In genomic region chr2:146044926-146045890, GRCm38 (mm10) we compare ENCODE assay signal across 8 mouse cellular contexts.
A peak's percentile ranks its signal among the peaks of the same experiment; 100 is the strongest.
DNase-seq lines count a peak whose midpoint lies in the region; ATAC-seq and TF ChIP-seq lines count a peak whose summit lies in the region.
"Had no signal": no experiment of that assay in that cellular context is flagged by ENCODE, and none has a peak within 500 bp of the region (broad histone marks: within the 10 kb centered on the region; RNA-seq: fewer than 3 reads in every experiment).

No protein-coding gene starts in this region.

- H3K4me2 ChIP-seq in midbrain, embryonic 12.5 days (replicated peaks) = no peak overlapping the region
- no peak overlapping the region for H3K4me2 ChIP-seq in intestine, postnatal 0 days (replicated peaks; ENCODE audit: low read depth)
- H3K4me2 ChIP-seq: limb, embryonic 15.5 days had no signal

- no peaks in the 10 kb centered on the region for H3K36me3 ChIP-seq in embryonic facial prominence, embryonic 10.5 days (replicated peaks)
- H3K36me3 ChIP-seq in midbrain, embryonic 12.5 days = no peaks in the 10 kb centered on the region
- no peaks in the 10 kb centered on the region for H3K36me3 ChIP-seq in intestine, postnatal 0 days (ENCODE audit: control insufficient read depth, insufficient read depth)
- H3K36me3 ChIP-seq: limb, embryonic 15.5 days had no signal

- H3K27me3 ChIP-seq in embryonic facial prominence, embryonic 10.5 days (replicated peaks; ENCODE audit: low read depth, poor library complexity, severe bottlenecking) = 0 out of 2 replicates have a peak, but pooled peaks cover 4% of the 10 kb centered on the region
- peaks cover 6% of the 10 kb centered on the region for H3K27me3 ChIP-seq in midbrain, embryonic 12.5 days
- H3K27me3 ChIP-seq in intestine, postnatal 0 days (replicated peaks; ENCODE audit: control insufficient read depth, insufficient read depth, low read length) = no peaks in the 10 kb centered on the region
- H3K27me3 ChIP-seq: limb, embryonic 15.5 days had no signal

- H3K4me1 ChIP-seq in embryonic facial prominence, embryonic 10.5 days = peaks cover 19% of the 10 kb centered on the region
- H3K4me1 ChIP-seq in midbrain, embryonic 12.5 days = peaks cover 22% of the 10 kb centered on the region
- H3K4me1 ChIP-seq in intestine, postnatal 0 days (replicated peaks; ENCODE audit: control insufficient read depth, insufficient read depth, low read length) = no peaks in the 10 kb centered on the region; the same call in 1 of the 2 replicates
- H3K4me1 ChIP-seq: limb, embryonic 15.5 days had no signal

- H3K9ac ChIP-seq in midbrain, embryonic 12.5 days (replicated peaks) = no peak overlapping the region
- H3K9ac ChIP-seq in intestine, postnatal 0 days (ENCODE audit: low read depth, low read length) = no peak overlapping the region
- H3K9ac ChIP-seq: limb, embryonic 15.5 days had no signal

- ATAC-seq in midbrain, embryonic 12.5 days (ENCODE audit: low FRiP score, low read depth) = peak; percentile 52; the same call in 1 of the 2 replicates
- ATAC-seq in intestine, postnatal 0 days = no peak

- H3K9me3 ChIP-seq in embryonic facial prominence, embryonic 10.5 days = no peaks in the 10 kb centered on the region
- no peaks in the 10 kb centered on the region for H3K9me3 ChIP-seq in midbrain, embryonic 12.5 days
- H3K9me3 ChIP-seq in intestine, postnatal 0 days (ENCODE audit: control insufficient read depth) = no peaks in the 10 kb centered on the region
- H3K9me3 ChIP-seq: limb, embryonic 15.5 days had no signal

- 50% methylated on average over 24 of the region's 24 CpGs for WGBS in embryonic facial prominence, embryonic 10.5 days
- 61% methylated on average over 24 of the region's 24 CpGs for WGBS in midbrain, embryonic 12.5 days
- 50% methylated on average over 24 of the region's 24 CpGs for WGBS in intestine, postnatal 0 days

- intact Hi-C loops in gastrocnemius, postnatal 36 days (cut with DNase I) = no loop called here

- H3K4me3 ChIP-seq in embryonic facial prominence, embryonic 10.5 days = no peak overlapping the region
- no peak overlapping the region for H3K4me3 ChIP-seq in midbrain, embryonic 12.5 days
- H3K4me3 ChIP-seq in intestine, postnatal 0 days (ENCODE audit: low read depth, low read length) = no peak overlapping the region
- H3K4me3 ChIP-seq: limb, embryonic 15.5 days had no signal

- no peak for TF ChIP-seq CTCF in intestine, postnatal 0 days (IDR thresholded peaks at IDR 0.05; ENCODE audit: low read depth)

- DNase-seq in testis, postnatal 10 days (ENCODE audit: low spot score) = peak; percentile 52
- DNase-seq in testis, postnatal 14 days (ENCODE audit: low spot score) = no peak
- DNase-seq in embryonic facial prominence, embryonic 10.5 days (ENCODE audit: low spot score) = no peak
- DNase-seq in kidney, postnatal 10 days = peak; percentile 27
- no peak for DNase-seq in gastrocnemius, postnatal 36 days

- 0 out of 2 replicates have a peak overlapping the region, but pooled peaks have one; percentile 35 for H3K27ac ChIP-seq in embryonic facial prominence, embryonic 10.5 days (replicated peaks)
- no peak overlapping the region for H3K27ac ChIP-seq in midbrain, embryonic 12.5 days (replicated peaks)
- H3K27ac ChIP-seq in intestine, postnatal 0 days (ENCODE audit: low read depth, low read length) = no peak overlapping the region
- H3K27ac ChIP-seq: limb, embryonic 15.5 days had no signal

Comparison
In these comparisons a context has a peak if more than half of its experiments do, and no peak if none do; other contexts are left out.
1. DNase-seq: peak in testis, postnatal 10 days (single experiment) and kidney, postnatal 10 days (single experiment); none in testis, postnatal 14 days (single experiment), embryonic facial prominence, embryonic 10.5 days (single experiment) and gastrocnemius, postnatal 36 days (0 of 2).